Mouse (Mus musculus) stomach, postnatal 0 days (tissue): ENCODE data around the gene Enah.

ENCODE experiments used
- CTCF ChIP-seq: IDR thresholded peaks from 2 replicates; pipeline ENCODE4 v1.5.1; 2016; ENCODE audit warnings: antibody characterized with exemption, low read depth, mild to moderate bottlenecking, moderate library complexity
- EP300 ChIP-seq: optimal IDR thresholded peaks from 2 replicates; pipeline ENCODE3; 2016; ENCODE audit warnings: antibody characterized with exemption

GRCm38 (mm10) chr1:181866429-181867280, 153.1 kb downstream of the Enah start:
- no peak for TF ChIP-seq CTCF
- TF ChIP-seq EP300 = no peak
